Mouse (Mus musculus): ENCODE measurements at regions not wholly inside any gene's neighbourhood (a gene's known extent, or its start where the extent isn't known, plus 50 kb on each side); places are given as distances from the start of the nearest gene placed in this dataset.

DNA sequence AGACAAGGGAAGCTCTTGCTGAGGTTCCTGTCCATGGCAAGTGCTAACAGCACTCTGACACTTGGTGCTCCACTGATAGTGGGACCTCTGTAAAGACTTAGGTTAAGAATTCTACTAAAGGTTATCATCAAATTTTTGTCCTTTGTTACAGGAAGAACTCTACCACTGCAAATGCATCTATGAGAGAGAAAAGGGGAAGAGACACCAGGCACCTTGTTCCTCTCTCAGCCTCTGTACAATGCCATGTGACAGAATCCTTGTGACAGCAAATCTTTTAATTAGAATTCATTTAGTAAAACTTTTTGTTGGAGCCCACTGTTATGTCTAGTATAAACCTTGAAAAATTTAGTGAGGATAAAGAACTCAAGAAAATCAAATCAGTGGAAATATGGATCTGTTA lies 247.5 kb upstream of the Marcks start:
- no peak overlapping the region for H3K4me2 ChIP-seq (ENCODE audit: low read depth)
- no peaks in the 10 kb centered on the region for H3K79me2 ChIP-seq (ENCODE audit: control insufficient read depth, insufficient read depth)
- no peak overlapping the region for H3ac ChIP-seq (ENCODE audit: control insufficient read depth, insufficient read length)
- H3K36me3 ChIP-seq (ENCODE audit: control insufficient read depth, insufficient read depth) = no peaks in the 10 kb centered on the region
- no peaks in the 10 kb centered on the region for H3K27me3 ChIP-seq (ENCODE audit: control insufficient read depth, insufficient read depth, insufficient read length)
- TF ChIP-seq POLR2AphosphoS2 (IDR thresholded peaks at IDR 0.05; ENCODE audit: insufficient read length, low read depth) = no peak
- TF ChIP-seq MYOD1 (IDR thresholded peaks at IDR 0.05; ENCODE audit: control insufficient read depth in 1 of 3, insufficient read length in 2 of 3, low read depth in 2 of 3) = no peak
- no peak for TF ChIP-seq POLR2A (IDR thresholded peaks at IDR 0.05; ENCODE audit: insufficient read length, low read depth)
- no peak for TF ChIP-seq E2F4 (IDR thresholded peaks at IDR 0.05; ENCODE audit: insufficient read depth)
- TF ChIP-seq REST (IDR thresholded peaks at IDR 0.05; ENCODE audit: insufficient read depth, insufficient read length) = no peak
- no peak for TF ChIP-seq TCF3 (IDR thresholded peaks at IDR 0.05; ENCODE audit: insufficient read length, low read depth)
- TF ChIP-seq MYOG (IDR thresholded peaks at IDR 0.05; ENCODE audit: control insufficient read depth in 1 of 3, insufficient read depth in 1 of 3, insufficient read length in 2 of 3, low read depth in 2 of 3) = no peak
- TF ChIP-seq CEBPB (IDR thresholded peaks at IDR 0.05; ENCODE audit: insufficient read depth, poor library complexity, severe bottlenecking) = no peak
- TF ChIP-seq TCF12 (IDR thresholded peaks at IDR 0.05; ENCODE audit: insufficient read depth, poor library complexity, severe bottlenecking) = no peak
- TF ChIP-seq MAX (IDR thresholded peaks at IDR 0.05; ENCODE audit: low read depth) = no peak
- no peak for TF ChIP-seq SRF (IDR thresholded peaks at IDR 0.05; ENCODE audit: control insufficient read depth, insufficient read length, low read depth)
- TF ChIP-seq USF1 (IDR thresholded peaks at IDR 0.05; ENCODE audit: low read depth) = no peak
- no peak overlapping the region for H3K4me3 ChIP-seq

DNA sequence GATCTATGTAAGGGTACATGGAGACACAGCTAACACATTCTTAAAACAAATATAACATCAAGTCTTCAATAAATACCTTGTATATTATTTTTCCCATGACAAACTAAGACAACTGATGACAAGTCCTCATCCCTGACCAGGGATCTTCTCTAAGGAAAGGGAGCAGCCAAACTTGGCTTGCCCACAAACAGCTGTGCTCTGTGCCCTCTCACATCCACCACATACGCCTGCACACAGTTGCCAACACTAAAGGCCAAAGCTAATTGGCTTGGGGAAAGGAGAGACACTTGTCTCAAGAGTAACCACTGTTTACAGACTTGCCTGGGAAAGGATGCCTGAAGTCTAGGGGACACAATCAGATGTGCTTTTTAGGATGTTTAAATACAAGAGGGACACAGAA lies 241.3 kb upstream of the Marcks start:
- no peak for TF ChIP-seq SRF (IDR thresholded peaks at IDR 0.05; ENCODE audit: control insufficient read depth, insufficient read length, low read depth)
- TF ChIP-seq MYOD1 (IDR thresholded peaks at IDR 0.05; ENCODE audit: control insufficient read depth in 1 of 3, insufficient read length in 2 of 3, low read depth in 2 of 3) = peak in 2 of 3 experiments; percentile 88 to 94
- TF ChIP-seq REST (IDR thresholded peaks at IDR 0.05; ENCODE audit: insufficient read depth, insufficient read length) = no peak
- TF ChIP-seq USF1 (IDR thresholded peaks at IDR 0.05; ENCODE audit: low read depth) = no peak
- no peak for TF ChIP-seq POLR2AphosphoS2 (IDR thresholded peaks at IDR 0.05; ENCODE audit: insufficient read length, low read depth)
- TF ChIP-seq MYOG (IDR thresholded peaks at IDR 0.05; ENCODE audit: control insufficient read depth in 1 of 3, insufficient read depth in 1 of 3, insufficient read length in 2 of 3, low read depth in 2 of 3) = peak; percentile 59 to 95 (median 93)
- no peak for TF ChIP-seq E2F4 (IDR thresholded peaks at IDR 0.05; ENCODE audit: insufficient read depth)
- TF ChIP-seq MAX (IDR thresholded peaks at IDR 0.05; ENCODE audit: low read depth) = no peak
- no peak for TF ChIP-seq CEBPB (IDR thresholded peaks at IDR 0.05; ENCODE audit: insufficient read depth, poor library complexity, severe bottlenecking)
- peak; percentile 64 for TF ChIP-seq TCF3 (IDR thresholded peaks at IDR 0.05; ENCODE audit: insufficient read length, low read depth)
- TF ChIP-seq POLR2A (IDR thresholded peaks at IDR 0.05; ENCODE audit: insufficient read length, low read depth) = no peak
- peak; percentile 72 for TF ChIP-seq TCF12 (IDR thresholded peaks at IDR 0.05; ENCODE audit: insufficient read depth, poor library complexity, severe bottlenecking)
- no peaks in the 10 kb centered on the region for H3K27me3 ChIP-seq (ENCODE audit: control insufficient read depth, insufficient read depth, insufficient read length)
- H3K4me3 ChIP-seq = no peak overlapping the region
- H3K79me2 ChIP-seq (ENCODE audit: control insufficient read depth, insufficient read depth) = no peaks in the 10 kb centered on the region
- no peak overlapping the region for H3K4me2 ChIP-seq (ENCODE audit: low read depth)
- H3ac ChIP-seq (ENCODE audit: control insufficient read depth, insufficient read length) = no peak overlapping the region
- H3K36me3 ChIP-seq (ENCODE audit: control insufficient read depth, insufficient read depth) = no peaks in the 10 kb centered on the region

DNA sequence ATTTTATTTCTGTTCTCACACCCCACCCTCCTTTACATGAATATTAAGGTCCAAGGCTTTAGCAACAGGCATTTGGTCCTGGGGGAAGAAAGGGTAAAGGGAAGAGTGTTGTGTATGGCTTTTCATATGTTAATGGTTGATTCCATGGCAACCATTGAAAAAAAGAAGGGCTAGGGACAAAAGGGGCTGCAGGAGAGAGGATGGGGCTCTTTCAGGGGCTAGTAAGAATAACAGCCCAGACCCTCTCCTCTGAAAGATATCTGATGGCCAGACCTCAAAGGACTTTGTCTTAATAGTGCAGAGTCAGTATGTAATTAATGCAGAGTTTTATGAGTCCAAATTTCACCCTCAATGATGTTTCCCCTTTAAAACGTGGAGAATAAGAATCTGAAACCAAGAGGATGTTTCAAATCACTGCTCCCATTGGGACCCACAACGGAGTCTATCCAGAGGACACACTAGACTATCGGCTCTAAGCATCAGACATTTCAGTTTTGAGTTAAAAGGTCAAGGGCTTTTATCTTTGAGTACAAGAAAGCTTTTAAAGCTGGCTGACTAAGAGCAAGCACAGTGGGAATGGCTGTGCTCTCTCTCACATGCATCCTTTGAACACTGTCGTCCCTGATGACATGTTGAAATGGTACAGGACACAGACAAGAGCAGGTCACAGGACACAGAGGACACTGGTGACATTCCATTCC lies 239.4 kb upstream of the Marcks start:
- H3ac ChIP-seq (ENCODE audit: control insufficient read depth, insufficient read length) = no peak overlapping the region
- TF ChIP-seq POLR2AphosphoS2 (IDR thresholded peaks at IDR 0.05; ENCODE audit: insufficient read length, low read depth) (no peak), MAX (IDR thresholded peaks at IDR 0.05; ENCODE audit: low read depth) (no peak), TCF12 (IDR thresholded peaks at IDR 0.05; ENCODE audit: insufficient read depth, poor library complexity, severe bottlenecking) (no peak)
- H3K79me2 ChIP-seq (ENCODE audit: control insufficient read depth, insufficient read depth) = no peaks in the 10 kb centered on the region
- no peaks in the 10 kb centered on the region for H3K27me3 ChIP-seq (ENCODE audit: control insufficient read depth, insufficient read depth, insufficient read length)
- no peaks in the 10 kb centered on the region for H3K36me3 ChIP-seq (ENCODE audit: control insufficient read depth, insufficient read depth)
- no peak overlapping the region for H3K4me3 ChIP-seq
- no peak overlapping the region for H3K4me2 ChIP-seq (ENCODE audit: low read depth)

DNA sequence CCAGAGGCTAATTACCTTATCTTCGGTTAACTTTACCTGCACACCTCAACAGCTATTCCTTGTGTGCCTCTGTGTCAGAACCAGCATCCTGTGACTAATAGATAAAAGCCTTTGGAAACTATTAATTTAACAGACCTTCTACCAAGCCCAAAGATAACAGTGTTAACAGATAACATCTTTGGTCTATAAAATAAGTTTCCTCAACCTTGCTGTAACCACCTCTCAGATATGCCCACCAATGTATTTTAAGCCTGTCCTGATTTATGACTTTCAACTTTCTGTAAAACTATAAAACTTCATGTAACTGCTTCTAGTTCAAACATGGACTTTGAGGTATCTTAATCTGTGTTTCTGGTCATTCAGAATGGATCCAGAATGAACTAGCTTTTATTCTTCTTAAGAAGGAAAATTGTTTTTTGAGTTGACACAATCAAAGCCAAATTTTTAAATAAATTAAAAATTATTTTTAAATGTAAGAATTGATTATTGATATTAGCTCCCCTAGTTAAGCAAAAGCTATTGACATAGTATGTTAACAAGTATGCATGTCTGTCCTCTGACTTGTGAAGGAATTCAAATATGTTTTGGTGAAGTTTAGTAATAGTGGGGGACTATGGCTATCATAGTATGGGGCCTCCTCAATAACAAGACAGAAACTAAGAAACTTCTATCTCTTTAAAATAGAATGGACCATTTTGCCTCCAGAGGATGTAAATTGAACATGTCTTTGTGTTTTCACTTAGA lies 238.7 kb upstream of the Marcks start:
- TF ChIP-seq POLR2A (IDR thresholded peaks at IDR 0.05; ENCODE audit: insufficient read length, low read depth) (no peak), TCF12 (IDR thresholded peaks at IDR 0.05; ENCODE audit: insufficient read depth, poor library complexity, severe bottlenecking) (no peak), MYOG (IDR thresholded peaks at IDR 0.05; ENCODE audit: control insufficient read depth in 1 of 3, insufficient read depth in 1 of 3, insufficient read length in 2 of 3, low read depth in 2 of 3) (no peak), TCF3 (IDR thresholded peaks at IDR 0.05; ENCODE audit: insufficient read length, low read depth) (no peak), REST (IDR thresholded peaks at IDR 0.05; ENCODE audit: insufficient read depth, insufficient read length) (no peak), CEBPB (IDR thresholded peaks at IDR 0.05; ENCODE audit: insufficient read depth, poor library complexity, severe bottlenecking) (no peak)
- Histone ChIP-seq H3ac (ENCODE audit: control insufficient read depth, insufficient read length) (no peak overlapping the region), H3K79me2 (ENCODE audit: control insufficient read depth, insufficient read depth) (no peaks in the 10 kb centered on the region), H3K4me2 (ENCODE audit: low read depth) (no peak overlapping the region), H3K4me3 (no peak overlapping the region), H3K27me3 (ENCODE audit: control insufficient read depth, insufficient read depth, insufficient read length) (no peaks in the 10 kb centered on the region), H3K36me3 (ENCODE audit: control insufficient read depth, insufficient read depth) (no peaks in the 10 kb centered on the region)

Measured in myocyte (in vitro differentiated cells).